Mouse (Mus musculus) testis, adult 2 months (tissue): ENCODE measurements around the gene Arg1. TPM values are rescaled to one million over a fixed set of nuclear protein-coding genes. Genes with fewer than 3 reads are reported as not detected.
A peak's percentile ranks its signal among the peaks of the same experiment; 100 is the strongest.

Experiments
- H3K27ac ChIP-seq: fragments of 200-500 bp; 2 replicates; pipeline ENCODE4 v1.5.1; 2012; ENCODE audit warnings: low read depth, low read length; ENCODE audit not compliant: control insufficient read depth, insufficient read depth
- H3K27me3 ChIP-seq: fragments of 200-500 bp; 2 replicates; pipeline ENCODE4 v1.6.1; 2012; ENCODE audit warnings: mild to moderate bottlenecking, low read length, moderate library complexity; ENCODE audit not compliant: control insufficient read depth, insufficient read depth
- H3K36me3 ChIP-seq: fragments of 200-500 bp; 2 replicates; pipeline ENCODE4 v1.6.1; 2012; ENCODE audit warnings: mild to moderate bottlenecking, low read length; ENCODE audit not compliant: control insufficient read depth, insufficient read depth
- H3K4me1 ChIP-seq: fragments of 200-500 bp; 2 replicates; pipeline ENCODE4 v1.6.1; 2012; ENCODE audit warnings: low read length; ENCODE audit not compliant: control insufficient read depth, insufficient read depth
- H3K4me3 ChIP-seq: fragments of 200-500 bp; 2 replicates; pipeline ENCODE4 v1.5.1; 2012; ENCODE audit warnings: low read depth, mild to moderate bottlenecking, low read length, moderate library complexity, mixed read lengths; ENCODE audit not compliant: control insufficient read depth
- CTCF ChIP-seq: fragments of 200-500 bp; IDR thresholded peaks from 2 replicates; pipeline ENCODE4 v1.5.1; 2012; ENCODE audit warnings: low read depth, mild to moderate bottlenecking, inconsistent platforms, low read length, moderate library complexity; ENCODE audit not compliant: control insufficient read depth, insufficient read depth, insufficient replicate concordance
- POLR2A ChIP-seq: fragments of 200-500 bp; IDR thresholded peaks from 2 replicates; pipeline ENCODE4 v1.6.1; 2012; ENCODE audit warnings: low read depth, mild to moderate bottlenecking, inconsistent platforms, low read length, moderate library complexity; ENCODE audit not compliant: control insufficient read depth
- polyA plus RNA-seq: library from polyadenylated mRNA; depleted of rRNA; stranded (reverse); fragments of >200 nt; gene quantifications from 2 replicates; pipeline ENCODE4 v1.2.3, GENCODE M21; 2012; rRNA removed

Arg1 gene
- polyA plus RNA-seq, 1 experiment = 0.12 TPM

- no peak for TF ChIP-seq CTCF
- TF ChIP-seq POLR2A = no peak
- Histone ChIP-seq H3K4me1 (no peaks in the 10 kb centered on the region), H3K36me3 (peaks cover 2% of the 10 kb centered on the region), H3K27me3 (no peaks in the 10 kb centered on the region), H3K4me3 (no peak overlapping the region), H3K27ac (no peak overlapping the region)
Observed at GRCm38 (mm10) chr10:24911199-24911598, 16.1 kb downstream of the Arg1 start.

DNA sequence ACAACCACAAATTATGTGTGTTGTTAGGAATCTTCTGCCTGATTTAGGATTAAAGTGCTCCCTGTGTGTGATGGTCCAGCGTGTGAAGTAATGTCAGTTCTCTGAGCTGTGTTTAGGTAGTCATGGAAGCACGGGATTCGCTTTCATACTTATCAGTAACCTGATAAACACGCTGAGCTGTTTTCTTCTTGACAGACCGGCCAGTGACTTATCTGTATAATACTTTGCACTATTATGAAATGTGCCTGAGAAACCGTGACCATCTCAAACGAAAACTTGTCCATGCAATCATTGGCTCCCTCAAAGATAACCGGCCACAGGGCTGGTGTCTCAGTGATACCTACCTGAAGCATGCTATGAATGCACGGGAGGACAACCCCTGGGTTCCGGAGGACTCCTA, 21.7 kb downstream of the Arg1 start:
- H3K36me3 ChIP-seq = peaks cover 11% of the 10 kb centered on the region
- no peak overlapping the region for H3K4me3 ChIP-seq
- H3K27me3 ChIP-seq = no peaks in the 10 kb centered on the region
- H3K27ac ChIP-seq = no peak overlapping the region
- TF ChIP-seq CTCF = no peak
- no peak for TF ChIP-seq POLR2A
- H3K4me1 ChIP-seq = no peaks in the 10 kb centered on the region

GRCm38 (mm10) chr10:24895927-24896326, 31.4 kb downstream of the Arg1 start:
- TF ChIP-seq POLR2A (no peak), CTCF (no peak)
- Histone ChIP-seq H3K36me3 (peaks cover 2% of the 10 kb centered on the region), H3K4me1 (no peaks in the 10 kb centered on the region), H3K4me3 (no peak overlapping the region), H3K27ac (no peak overlapping the region), H3K27me3 (no peaks in the 10 kb centered on the region)

- peaks cover 2% of the 10 kb centered on the region; the same call in 1 of the 2 replicates for H3K36me3 ChIP-seq
- no peak overlapping the region for H3K27ac ChIP-seq
- no peaks in the 10 kb centered on the region for H3K4me1 ChIP-seq
- H3K4me3 ChIP-seq = no peak overlapping the region
- TF ChIP-seq CTCF (no peak), POLR2A (no peak)
- H3K27me3 ChIP-seq = no peaks in the 10 kb centered on the region
Observed at GRCm38 (mm10) chr10:24888343-24888742, 38.9 kb downstream of the Arg1 start.

- H3K27ac ChIP-seq = no peak overlapping the region
- no peak overlapping the region for H3K4me3 ChIP-seq
- peaks cover 5% of the 10 kb centered on the region; the same call in 1 of the 2 replicates for H3K36me3 ChIP-seq
- TF ChIP-seq CTCF = no peak
- no peak for TF ChIP-seq POLR2A
- no peaks in the 10 kb centered on the region for H3K4me1 ChIP-seq
- H3K27me3 ChIP-seq = no peaks in the 10 kb centered on the region
Observed at GRCm38 (mm10) chr10:24886008-24886407, 41.3 kb downstream of the Arg1 start.

GRCm38 (mm10) chr10:24873624-24874023, 53.7 kb downstream of the Arg1 start:
- TF ChIP-seq CTCF (peak; percentile 60; the same call in 1 of the 2 replicates), POLR2A (no peak)
- Histone ChIP-seq H3K27me3 (no peaks in the 10 kb centered on the region), H3K36me3 (peaks cover 2% of the 10 kb centered on the region; the same call in 1 of the 2 replicates), H3K4me3 (no peak overlapping the region), H3K27ac (no peak overlapping the region), H3K4me1 (peaks cover 2% of the 10 kb centered on the region; the same call in 1 of the 2 replicates)

GRCm38 (mm10) chr10:24869760-24870290, 57.5 kb downstream of the Arg1 start, which contains the start of gene Med23:
Gene Med23, plus strand, starts transcription at chr10:24869986.
- H3K4me3 ChIP-seq = peak within 1 kb of the TSS; percentile 97
- H3K4me1 ChIP-seq = peaks cover 2% of the 10 kb centered on the region; the same call in 1 of the 2 replicates
- peak; percentile 78; the same call in 1 of the 2 replicates for TF ChIP-seq POLR2A
- TF ChIP-seq CTCF = peak; percentile 85
- H3K27me3 ChIP-seq = no peaks in the 10 kb centered on the region
- peak within 1 kb of the TSS; percentile 63 for H3K27ac ChIP-seq
- H3K36me3 ChIP-seq = no peaks in the 10 kb centered on the region

Other genes with a start within 250 kb of the Arg1 start
- 0.33 and 0.91 TPM in 2 replicates for gene Enpp1, start 215.3 kb downstream of the Arg1 start, polyA plus RNA-seq
- 0.35 and 0.51 TPM in 2 replicates for gene Enpp3, start 84.7 kb downstream of the Arg1 start, polyA plus RNA-seq
- 19.5 and 22.4 TPM in 2 replicates for gene Med23, start 57.5 kb downstream of the Arg1 start, polyA plus RNA-seq